Mouse (Mus musculus) myocyte (in vitro differentiated cells): ENCODE results near the gene Aspn. TPM values are rescaled to one million over a fixed set of nuclear protein-coding genes. Genes with fewer than 3 reads are reported as not detected.

Experiments used
- H3K27me3 ChIP-seq: one replicate; pipeline ENCODE4 v1.6.1; 2011; ENCODE audit not compliant: control insufficient read depth, insufficient read depth, insufficient read length
- H3K36me3 ChIP-seq: one replicate; pipeline ENCODE4 v1.6.1; 2011; ENCODE audit not compliant: control insufficient read depth, insufficient read depth
- H3K4me2 ChIP-seq: one replicate; pipeline ENCODE4 v1.6.1; 2011; ENCODE audit warnings: low read depth, control low read depth
- H3K4me3 ChIP-seq: one replicate; pipeline ENCODE4 v1.5.1; 2011; ENCODE audit warnings: mild to moderate bottlenecking, control low read depth, moderate library complexity
- H3K79me2 ChIP-seq: one replicate; pipeline ENCODE4 v1.6.1; 2011; ENCODE audit not compliant: control insufficient read depth, insufficient read depth
- H3ac ChIP-seq: one replicate; pipeline ENCODE4 v1.6.1; 2011; ENCODE audit not compliant: control insufficient read depth, insufficient read length
- CEBPB ChIP-seq: IDR thresholded peaks from 2 replicates; pipeline ENCODE4 v1.6.1; 2011; ENCODE audit warnings: mild to moderate bottlenecking, moderate library complexity; ENCODE audit not compliant: poor library complexity, insufficient read depth, severe bottlenecking
- E2F4 ChIP-seq: IDR thresholded peaks from one replicate; pipeline ENCODE4 v1.6.1; 2011; ENCODE audit warnings: mild to moderate bottlenecking, control low read depth, moderate library complexity; ENCODE audit not compliant: insufficient read depth
- MAX ChIP-seq: IDR thresholded peaks from one replicate; pipeline ENCODE4 v1.6.1; 2011; ENCODE audit warnings: low read depth, mild to moderate bottlenecking, control low read depth
- MYOD1 ChIP-seq, 3 experiments: IDR thresholded peaks; one replicate each; pipeline ENCODE4 v1.6.1; 2011; ENCODE audit warnings: control low read depth in 2 of 3, low read depth in 2 of 3, mild to moderate bottlenecking in 2 of 3, moderate library complexity in 1 of 3; ENCODE audit not compliant: insufficient read length in 2 of 3, control insufficient read depth in 1 of 3
- MYOG ChIP-seq, 3 experiments: IDR thresholded peaks; one replicate each; pipeline ENCODE4 v1.6.1; 2011; ENCODE audit warnings: control low read depth in 2 of 3, low read depth in 2 of 3, mild to moderate bottlenecking in 2 of 3; ENCODE audit not compliant: insufficient read length in 2 of 3, control insufficient read depth in 1 of 3, insufficient read depth in 1 of 3
- POLR2A ChIP-seq: IDR thresholded peaks from one replicate; pipeline ENCODE4 v1.6.1; 2011; ENCODE audit warnings: low read depth, mild to moderate bottlenecking, control low read depth, moderate library complexity; ENCODE audit not compliant: insufficient read length
- POLR2AphosphoS2 ChIP-seq: IDR thresholded peaks from one replicate; pipeline ENCODE4 v1.6.1; 2011; ENCODE audit warnings: low read depth, control low read depth; ENCODE audit not compliant: insufficient read length
- REST ChIP-seq: IDR thresholded peaks from one replicate; pipeline ENCODE4 v1.6.1; 2011; ENCODE audit warnings: mild to moderate bottlenecking, control low read depth, moderate library complexity; ENCODE audit not compliant: insufficient read depth, insufficient read length
- SRF ChIP-seq: IDR thresholded peaks from one replicate; pipeline ENCODE4 v1.6.1; 2011; ENCODE audit warnings: low read depth; ENCODE audit not compliant: control insufficient read depth, insufficient read length
- TCF12 ChIP-seq: IDR thresholded peaks from one replicate; pipeline ENCODE4 v1.6.1; 2011; ENCODE audit warnings: mild to moderate bottlenecking, control low read depth; ENCODE audit not compliant: poor library complexity, insufficient read depth, severe bottlenecking
- TCF3 ChIP-seq: IDR thresholded peaks from one replicate; pipeline ENCODE4 v1.6.1; 2011; ENCODE audit warnings: low read depth, control low read depth; ENCODE audit not compliant: insufficient read length
- USF1 ChIP-seq: IDR thresholded peaks from one replicate; pipeline ENCODE4 v1.6.1; 2011; ENCODE audit warnings: low read depth, mild to moderate bottlenecking, control low read depth, moderate library complexity
- polyA plus RNA-seq: library from polyadenylated mRNA; unstranded; fragments of >200 nt; fragmentation: generic; extraction: Trizol; gene quantifications from one replicate; pipeline ENCODE4 v1.2.1, GENCODE M21; 2012; ENCODE audit warnings: missing spikeins

The Aspn gene
- polyA plus RNA-seq, 1 experiment, result 0.37 TPM

DNA sequence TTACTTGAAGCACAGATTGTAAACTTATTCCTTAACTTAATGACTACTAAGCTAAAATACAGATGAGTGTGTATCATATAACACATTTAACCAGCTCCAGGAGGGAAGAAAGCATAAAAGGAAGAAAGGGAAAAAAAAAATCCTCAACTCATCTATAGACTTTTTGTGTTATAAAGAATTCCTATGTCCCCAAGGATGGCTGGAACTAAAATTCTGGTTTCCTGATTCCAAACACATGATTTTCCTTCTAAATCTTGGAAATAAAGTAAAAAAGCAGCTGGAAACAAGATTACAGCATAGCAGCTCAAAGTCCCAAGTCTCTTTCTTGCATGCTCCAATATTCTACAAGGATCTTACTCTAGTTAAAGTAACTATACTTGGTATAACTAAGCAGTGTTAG, 59.4 kb downstream of the Aspn start:
- TF ChIP-seq MAX, result no peak
- no peak for TF ChIP-seq MYOD1 (IDR thresholded peaks at IDR 0.05; ENCODE audit: control insufficient read depth in 1 of 3, insufficient read length in 2 of 3, low read depth in 2 of 3)
- no peak for TF ChIP-seq USF1
- TF ChIP-seq REST, result no peak
- TF ChIP-seq POLR2A, result no peak
- no peak for TF ChIP-seq TCF12
- TF ChIP-seq E2F4, result no peak
- TF ChIP-seq POLR2AphosphoS2, result no peak
- TF ChIP-seq CEBPB, result no peak
- TF ChIP-seq MYOG (IDR thresholded peaks at IDR 0.05; ENCODE audit: control insufficient read depth in 1 of 3, insufficient read depth in 1 of 3, insufficient read length in 2 of 3, low read depth in 2 of 3), result no peak
- TF ChIP-seq SRF, result no peak
- no peak for TF ChIP-seq TCF3

GRCm38 (mm10) chr13:49607714-49608113, 63.5 kb downstream of the Aspn start, which contains the start of gene Ogn:
Gene Ogn (plus strand): TSS chr13:49608046.
- peak within 1 kb of the TSS; percentile 22 for H3K4me3 ChIP-seq
- TF ChIP-seq E2F4, result no peak
- peak; percentile 6 for TF ChIP-seq TCF12
- TF ChIP-seq CEBPB, result no peak
- TF ChIP-seq REST, result no peak
- TF ChIP-seq MYOG (IDR thresholded peaks at IDR 0.05; ENCODE audit: control insufficient read depth in 1 of 3, insufficient read depth in 1 of 3, insufficient read length in 2 of 3, low read depth in 2 of 3), result peak in 2 of 3 experiments; percentile 35 to 47
- TF ChIP-seq USF1, result no peak
- TF ChIP-seq POLR2AphosphoS2, result no peak
- peak; percentile 56 for TF ChIP-seq MAX
- TF ChIP-seq MYOD1 (IDR thresholded peaks at IDR 0.05; ENCODE audit: control insufficient read depth in 1 of 3, insufficient read length in 2 of 3, low read depth in 2 of 3), result peak in 2 of 3 experiments; percentile 41 to 68
- no peak for TF ChIP-seq TCF3
- TF ChIP-seq POLR2A, result no peak
- no peak for TF ChIP-seq SRF
- peaks cover 16% of the 10 kb centered on the region for H3K36me3 ChIP-seq
- no peaks in the 10 kb centered on the region for H3K27me3 ChIP-seq
- H3K79me2 ChIP-seq, result peaks cover 21% of the 10 kb centered on the region
- peak within 1 kb of the TSS; percentile 78 for H3K4me2 ChIP-seq
- H3ac ChIP-seq, result no peak within 1 kb of the TSS

More for the DNA sequence above, 59.4 kb downstream of the Aspn start:
- Histone ChIP-seq H3ac (no peak overlapping the region), H3K4me3 (no peak overlapping the region), H3K27me3 (no peaks in the 10 kb centered on the region), H3K4me2 (no peak overlapping the region), H3K36me3 (no peaks in the 10 kb centered on the region), H3K79me2 (peaks cover 9% of the 10 kb centered on the region)

GRCm38 (mm10) chr13:49608589-49609322, 64.5 kb downstream of the Aspn start:
- H3K4me3 ChIP-seq, result peak overlapping the region; percentile 22
- peak overlapping the region; percentile 78 for H3K4me2 ChIP-seq
- TF ChIP-seq MAX (no peak), TCF12 (no peak), MYOG (IDR thresholded peaks at IDR 0.05; ENCODE audit: control insufficient read depth in 1 of 3, insufficient read depth in 1 of 3, insufficient read length in 2 of 3, low read depth in 2 of 3) (no peak)
- no peaks in the 10 kb centered on the region for H3K27me3 ChIP-seq
- H3ac ChIP-seq, result no peak overlapping the region
- peaks cover 21% of the 10 kb centered on the region for H3K79me2 ChIP-seq
- H3K36me3 ChIP-seq, result peaks cover 16% of the 10 kb centered on the region

DNA sequence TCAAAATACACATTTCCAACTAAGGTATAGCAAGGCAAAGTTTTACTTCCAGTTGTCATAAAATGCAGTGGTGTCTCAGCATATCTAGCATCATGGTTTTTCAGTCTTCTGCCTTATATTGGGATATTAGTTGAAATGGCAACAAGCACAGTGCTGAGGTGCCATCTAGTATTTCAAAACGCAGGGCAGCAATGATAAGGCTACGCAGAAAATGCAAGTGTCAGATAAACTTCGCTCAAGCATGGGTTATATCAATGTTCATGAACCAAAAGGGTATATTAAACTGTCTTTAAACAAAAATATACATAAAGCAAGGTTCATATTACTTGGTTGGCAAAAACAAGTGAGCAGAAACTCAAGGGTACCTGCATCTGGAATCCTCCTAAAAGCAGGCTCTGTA, 72.8 kb downstream of the Aspn start:
- peaks cover 17% of the 10 kb centered on the region for H3K36me3 ChIP-seq
- TF ChIP-seq POLR2AphosphoS2, result no peak
- TF ChIP-seq MAX, result no peak
- TF ChIP-seq POLR2A, result no peak
- TF ChIP-seq SRF, result no peak
- no peak for TF ChIP-seq CEBPB
- no peak for TF ChIP-seq MYOG (IDR thresholded peaks at IDR 0.05; ENCODE audit: control insufficient read depth in 1 of 3, insufficient read depth in 1 of 3, insufficient read length in 2 of 3, low read depth in 2 of 3)
- peaks cover 4% of the 10 kb centered on the region for H3K79me2 ChIP-seq
- H3K4me3 ChIP-seq, result no peak overlapping the region
- no peak overlapping the region for H3ac ChIP-seq
- no peak overlapping the region for H3K4me2 ChIP-seq
- no peaks in the 10 kb centered on the region for H3K27me3 ChIP-seq

Other genes with a start within 250 kb of the Aspn start
- 15.5 TPM for gene Fgd3, start 224.1 kb upstream of the Aspn start, polyA plus RNA-seq
- 94.9 TPM for gene Bicd2, start 202.9 kb upstream of the Aspn start, polyA plus RNA-seq
- gene Ippk, start 123.2 kb upstream of the Aspn start, polyA plus RNA-seq, result 4.5 TPM
- 0.61 TPM for gene Tes3-ps, start 51.1 kb upstream of the Aspn start, polyA plus RNA-seq
- 0.08 TPM for gene Ecm2, start 39.6 kb upstream of the Aspn start, polyA plus RNA-seq
- gene Omd, start 38.0 kb downstream of the Aspn start, polyA plus RNA-seq, result 0.14 TPM
- gene Ogn, start 63.6 kb downstream of the Aspn start, polyA plus RNA-seq, result 19.5 TPM
- gene Cenpp, start 108.3 kb downstream of the Aspn start, polyA plus RNA-seq, result 6.3 TPM
- gene Nol8, start 108.6 kb downstream of the Aspn start, polyA plus RNA-seq, result 3.0 TPM
- gene Iars, start 137.7 kb downstream of the Aspn start, polyA plus RNA-seq, result 128 TPM